Comparison of ENCODE assay signal across 26 mouse cellular contexts in genomic region chr14:23638078-23638695, GRCm38 (mm10).
DNase-seq lines count a peak whose midpoint lies in the region; ATAC-seq and TF ChIP-seq lines count a peak whose summit lies in the region.
"Had no signal": no experiment of that assay in that cellular context is flagged by ENCODE, and none has a peak within 500 bp of the region (broad histone marks: within the 10 kb centered on the region; RNA-seq: fewer than 3 reads in every experiment).

No protein-coding gene starts in this region.

- ATAC-seq in kidney, postnatal 0 days (replicated peaks; ENCODE audit: low FRiP score, low read depth) = no peak
- no peak for ATAC-seq in intestine, embryonic 15.5 days
- peak; percentile 86 for ATAC-seq in stomach, embryonic 16.5 days (ENCODE audit: insufficient read depth, low FRiP score)
- ATAC-seq: CD4-positive, CD25-positive, alpha-beta regulatory T cell, adult 4 months; forebrain, embryonic 16.5 days; inflammation-experienced regulatory T-cells, adult 6 months; liver, embryonic 12.5 days; midbrain, embryonic 15.5 days had no signal

- DNase-seq in heart, embryonic 10.5 days (ENCODE audit: low spot score) = peak; percentile 3
- DNase-seq in heart, postnatal 14 days = no peak
- peak; percentile 45 for DNase-seq in kidney, postnatal 0 days (ENCODE audit: low spot score)
- DNase-seq in kidney, postnatal 4 days = no peak
- no peak for DNase-seq in adrenal gland, postnatal 14 days
- DNase-seq: adrenal gland, postnatal 36 days; cerebellum, adult 9-10 months; gastrocnemius, postnatal 25 days; heart, adult 2 months; heart, postnatal 36 days; lung, adult 2 months; lung, postnatal 4 days; right cerebral cortex, adult 18-20 months; right cerebral cortex, postnatal 4 days had no signal

- H3K9ac ChIP-seq in kidney, postnatal 0 days (ENCODE audit: low read depth, low read length) = no peak overlapping the region
- H3K9ac ChIP-seq in intestine, embryonic 15.5 days = no peak overlapping the region
- no peak overlapping the region for H3K9ac ChIP-seq in stomach, embryonic 16.5 days (ENCODE audit: low read length)
- H3K9ac ChIP-seq: embryonic facial prominence, embryonic 15.5 days; hindbrain, embryonic 14.5 days; kidney, embryonic 15.5 days; liver, embryonic 12.5 days; midbrain, embryonic 15.5 days had no signal

- no peaks in the 10 kb centered on the region; the same call in 1 of the 2 replicates for H3K4me1 ChIP-seq in heart, embryonic 10.5 days
- H3K4me1 ChIP-seq in kidney, postnatal 0 days (replicated peaks; ENCODE audit: insufficient read depth, low read length) = peaks cover 8% of the 10 kb centered on the region
- no peaks in the 10 kb centered on the region for H3K4me1 ChIP-seq in intestine, embryonic 15.5 days (replicated peaks)
- H3K4me1 ChIP-seq in stomach, embryonic 16.5 days (ENCODE audit: control insufficient read depth, insufficient read depth, low read length) = 0 out of 2 replicates have a peak, but pooled peaks cover 5% of the 10 kb centered on the region
- H3K4me1 ChIP-seq: embryonic facial prominence, embryonic 15.5 days; liver, embryonic 12.5 days had no signal

- WGBS in heart, embryonic 10.5 days = 76% methylated on average over 3 of the region's 3 CpGs
- 57% methylated on average over 3 of the region's 3 CpGs for WGBS in kidney, postnatal 0 days
- WGBS in intestine, embryonic 15.5 days = 31% methylated on average over 3 of the region's 3 CpGs
- 35% methylated on average over 3 of the region's 3 CpGs for WGBS in stomach, embryonic 16.5 days

- H3K27ac ChIP-seq in heart, embryonic 10.5 days = no peak overlapping the region
- no peak overlapping the region for H3K27ac ChIP-seq in kidney, postnatal 0 days
- 0 out of 2 replicates have a peak overlapping the region, but pooled peaks have one; percentile 17 for H3K27ac ChIP-seq in intestine, embryonic 15.5 days
- H3K27ac ChIP-seq in stomach, embryonic 16.5 days (ENCODE audit: low read length) = peak overlapping the region; percentile 47
- H3K27ac ChIP-seq: embryonic facial prominence, embryonic 15.5 days; heart, adult 2 months; hindbrain, embryonic 14.5 days; kidney, embryonic 15.5 days; left cerebral cortex, adult 2 months; liver, embryonic 12.5 days; midbrain, embryonic 15.5 days had no signal

- intact Hi-C loops in heart, postnatal 14 days (cut with DNase I) = no loop called here

- no peak overlapping the region for H3K4me2 ChIP-seq in kidney, postnatal 0 days (ENCODE audit: low read length)
- no peak overlapping the region for H3K4me2 ChIP-seq in intestine, embryonic 15.5 days (replicated peaks)
- H3K4me2 ChIP-seq in stomach, embryonic 16.5 days (ENCODE audit: low read depth, low read length) = no peak overlapping the region
- H3K4me2 ChIP-seq: embryonic facial prominence, embryonic 15.5 days; hindbrain, embryonic 14.5 days; kidney, embryonic 15.5 days; liver, embryonic 12.5 days; midbrain, embryonic 15.5 days had no signal

- H3K27me3 ChIP-seq in heart, embryonic 10.5 days (ENCODE audit: insufficient read depth, poor library complexity, severe bottlenecking) = no peaks in the 10 kb centered on the region; the same call in 1 of the 2 replicates
- no peaks in the 10 kb centered on the region for H3K27me3 ChIP-seq in kidney, postnatal 0 days (ENCODE audit: insufficient read depth, low read length)
- no peaks in the 10 kb centered on the region for H3K27me3 ChIP-seq in intestine, embryonic 15.5 days (replicated peaks)
- H3K27me3 ChIP-seq in stomach, embryonic 16.5 days (ENCODE audit: control insufficient read depth, insufficient read depth, low read length) = no peaks in the 10 kb centered on the region
- H3K27me3 ChIP-seq: embryonic facial prominence, embryonic 15.5 days; kidney, embryonic 15.5 days; liver, embryonic 12.5 days; midbrain, embryonic 15.5 days had no signal

- TF ChIP-seq CTCF in kidney, postnatal 0 days (IDR thresholded peaks at IDR 0.05; ENCODE audit: low read depth) = no peak

- H3K4me3 ChIP-seq in heart, embryonic 10.5 days = no peak overlapping the region
- no peak overlapping the region for H3K4me3 ChIP-seq in kidney, postnatal 0 days (replicated peaks; ENCODE audit: low read depth, low read length)
- no peak overlapping the region for H3K4me3 ChIP-seq in intestine, embryonic 15.5 days (replicated peaks)
- H3K4me3 ChIP-seq in stomach, embryonic 16.5 days (replicated peaks; ENCODE audit: low read length) = no peak overlapping the region
- H3K4me3 ChIP-seq: embryonic facial prominence, embryonic 15.5 days; heart, adult 2 months; kidney, embryonic 15.5 days; left cerebral cortex, adult 2 months; liver, embryonic 12.5 days; midbrain, embryonic 15.5 days; myocyte had no signal

- no peaks in the 10 kb centered on the region for H3K36me3 ChIP-seq in heart, embryonic 10.5 days
- no peaks in the 10 kb centered on the region for H3K36me3 ChIP-seq in kidney, postnatal 0 days (ENCODE audit: insufficient read depth, low read length)
- no peaks in the 10 kb centered on the region for H3K36me3 ChIP-seq in intestine, embryonic 15.5 days
- H3K36me3 ChIP-seq in stomach, embryonic 16.5 days (ENCODE audit: control insufficient read depth, insufficient read depth, low read length) = no peaks in the 10 kb centered on the region
- H3K36me3 ChIP-seq: embryonic facial prominence, embryonic 15.5 days; kidney, embryonic 15.5 days; liver, embryonic 12.5 days; midbrain, embryonic 15.5 days had no signal

- no peaks in the 10 kb centered on the region for H3K9me3 ChIP-seq in heart, embryonic 10.5 days
- H3K9me3 ChIP-seq in kidney, postnatal 0 days (replicated peaks; ENCODE audit: low read length) = no peaks in the 10 kb centered on the region
- H3K9me3 ChIP-seq in intestine, embryonic 15.5 days = no peaks in the 10 kb centered on the region
- no peaks in the 10 kb centered on the region for H3K9me3 ChIP-seq in stomach, embryonic 16.5 days (replicated peaks; ENCODE audit: control insufficient read depth, low read length)
- H3K9me3 ChIP-seq: embryonic facial prominence, embryonic 15.5 days; kidney, embryonic 15.5 days; liver, embryonic 12.5 days; midbrain, embryonic 15.5 days had no signal

Comparison
In these comparisons a context has a peak if more than half of its experiments do, and no peak if none do; other contexts are left out.
1. DNase-seq: peak in heart, embryonic 10.5 days (single experiment) and kidney, postnatal 0 days (single experiment); none in heart, postnatal 14 days (0 of 2), kidney, postnatal 4 days (0 of 2) and adrenal gland, postnatal 14 days (single experiment).
2. H3K27ac ChIP-seq: peak in intestine, embryonic 15.5 days (single experiment) and stomach, embryonic 16.5 days (single experiment); none in heart, embryonic 10.5 days (single experiment) and kidney, postnatal 0 days (single experiment).